10 mouse cellular contexts compared by ENCODE assay signal in genomic region chr11:74575940-74576339, GRCm38 (mm10). TPM values are rescaled to one million over a fixed set of nuclear protein-coding genes. Genes with fewer than 3 reads are reported as not detected.
DNase-seq lines count a peak whose midpoint lies in the region; ATAC-seq lines count a peak whose summit lies in the region.
"Had no signal": no experiment of that assay in that cellular context is flagged by ENCODE, and none has a peak within 500 bp of the region (broad histone marks: within the 10 kb centered on the region; RNA-seq: fewer than 3 reads in every experiment).

No protein-coding gene starts in this region.

- H3K4me1 ChIP-seq in forebrain, embryonic 10.5 days, result peaks cover 13% of the 10 kb centered on the region
- H3K4me1 ChIP-seq in forebrain, embryonic 11.5 days (replicated peaks; ENCODE audit: control insufficient read depth, insufficient read depth, low read length), result no peaks in the 10 kb centered on the region
- H3K4me1 ChIP-seq in hindbrain, embryonic 11.5 days (replicated peaks; ENCODE audit: control insufficient read depth, insufficient read depth, low read length), result no peaks in the 10 kb centered on the region
- H3K4me1 ChIP-seq: kidney, embryonic 15.5 days had no signal

- no peak overlapping the region for H3K9ac ChIP-seq in forebrain, embryonic 11.5 days (ENCODE audit: low read length)
- no peak overlapping the region for H3K9ac ChIP-seq in hindbrain, embryonic 11.5 days (ENCODE audit: low read depth, low read length)
- H3K9ac ChIP-seq: kidney, embryonic 15.5 days had no signal

- WGBS in forebrain, embryonic 10.5 days, result 91% methylated on average over 3 of the region's 3 CpGs
- 70% methylated on average over 3 of the region's 3 CpGs for WGBS in forebrain, embryonic 11.5 days
- 76% methylated on average over 3 of the region's 3 CpGs for WGBS in hindbrain, embryonic 11.5 days

- H3K4me3 ChIP-seq in forebrain, embryonic 10.5 days, result no peak overlapping the region
- H3K4me3 ChIP-seq in forebrain, embryonic 11.5 days (ENCODE audit: low read depth, low read length), result no peak overlapping the region
- H3K4me3 ChIP-seq in hindbrain, embryonic 11.5 days (ENCODE audit: low read depth, low read length), result no peak overlapping the region
- H3K4me3 ChIP-seq: kidney, embryonic 15.5 days had no signal

- ATAC-seq in forebrain, embryonic 11.5 days (replicated peaks; ENCODE audit: low FRiP score), result no peak
- ATAC-seq in hindbrain, embryonic 11.5 days (ENCODE audit: low FRiP score), result no peak
- ATAC-seq: midbrain, embryonic 16.5 days had no signal

- no peaks in the 10 kb centered on the region for H3K36me3 ChIP-seq in forebrain, embryonic 10.5 days (replicated peaks)
- H3K36me3 ChIP-seq in forebrain, embryonic 11.5 days (ENCODE audit: control insufficient read depth, insufficient read depth, low read length), result no peaks in the 10 kb centered on the region
- H3K36me3 ChIP-seq in hindbrain, embryonic 11.5 days (ENCODE audit: control insufficient read depth, insufficient read depth, low read length), result no peaks in the 10 kb centered on the region
- H3K36me3 ChIP-seq: kidney, embryonic 15.5 days had no signal

- H3K4me2 ChIP-seq in forebrain, embryonic 11.5 days (ENCODE audit: low read depth, low read length, severe bottlenecking), result no peak overlapping the region
- no peak overlapping the region for H3K4me2 ChIP-seq in hindbrain, embryonic 11.5 days (replicated peaks; ENCODE audit: low read depth, low read length)
- H3K4me2 ChIP-seq: kidney, embryonic 15.5 days had no signal

- H3K9me3 ChIP-seq in forebrain, embryonic 10.5 days, result no peaks in the 10 kb centered on the region
- H3K9me3 ChIP-seq in forebrain, embryonic 11.5 days (ENCODE audit: control insufficient read depth, low read length), result no peaks in the 10 kb centered on the region
- H3K9me3 ChIP-seq in hindbrain, embryonic 11.5 days (ENCODE audit: control insufficient read depth, low read length), result no peaks in the 10 kb centered on the region
- H3K9me3 ChIP-seq: kidney, embryonic 15.5 days had no signal

- H3K27me3 ChIP-seq in forebrain, embryonic 10.5 days (ENCODE audit: poor library complexity, severe bottlenecking), result no peaks in the 10 kb centered on the region
- no peaks in the 10 kb centered on the region for H3K27me3 ChIP-seq in forebrain, embryonic 11.5 days (ENCODE audit: control insufficient read depth, insufficient read depth, low read length)
- no peaks in the 10 kb centered on the region for H3K27me3 ChIP-seq in hindbrain, embryonic 11.5 days (ENCODE audit: control insufficient read depth, insufficient read depth, low read length)
- H3K27me3 ChIP-seq: kidney, embryonic 15.5 days had no signal

- 0 out of 2 replicates have a peak overlapping the region, but pooled peaks have one; percentile 12 for H3K27ac ChIP-seq in forebrain, embryonic 10.5 days
- H3K27ac ChIP-seq in forebrain, embryonic 11.5 days (ENCODE audit: low read depth, low read length), result no peak overlapping the region
- H3K27ac ChIP-seq in hindbrain, embryonic 11.5 days (ENCODE audit: low read depth, low read length), result no peak overlapping the region
- H3K27ac ChIP-seq: kidney, embryonic 15.5 days had no signal

- DNase-seq in forebrain, embryonic 10.5 days (ENCODE audit: extremely low spot score, low spot score), result no peak
- no peak for DNase-seq in forebrain, embryonic 11.5 days (ENCODE audit: low spot score)
- DNase-seq in retina, postnatal 1 day, result peak; percentile 51
- DNase-seq in retina, embryonic 14.5 days (ENCODE audit: low spot score), result no peak
- peak; percentile 33 for DNase-seq in lung, postnatal 10 days
- DNase-seq in spleen, postnatal 36 days (ENCODE audit: low spot score in 2 of 2), result peak; percentile 52 to 71
- DNase-seq in adipocyte (ENCODE audit: low spot score), result no peak
- DNase-seq in hindbrain, embryonic 11.5 days (ENCODE audit: low spot score), result no peak

RNA-seq across cellular contexts. Expression of gene Rap1gap2, which starts 34.8 kb away (rescaled TPM):
- 0.66 and 0.75 TPM in 2 replicates for polyA plus RNA-seq in forebrain, embryonic 10.5 days (2016; fragmentation: Nextera tagmentation; extraction: Ambion mirVana)
- polyA plus RNA-seq in forebrain, embryonic 11.5 days (2014; fragmentation: Nextera tagmentation; extraction: Ambion mirVana), result 1.3 and 1.8 TPM in 2 replicates
- polyA plus RNA-seq in hindbrain, embryonic 11.5 days (2014; fragmentation: Nextera tagmentation; extraction: Ambion mirVana), result 2.7 and 3.1 TPM in 2 replicates

RNA-seq across cellular contexts. Expression of gene Ccdc92b, which starts 43.5 kb away (rescaled TPM):
- polyA plus RNA-seq in forebrain, embryonic 10.5 days (2016; fragmentation: Nextera tagmentation; extraction: Ambion mirVana), result 0.41 and 0.72 TPM in 2 replicates
- 1.5 and 2.0 TPM in 2 replicates for polyA plus RNA-seq in forebrain, embryonic 11.5 days (2014; fragmentation: Nextera tagmentation; extraction: Ambion mirVana)
- 1.2 and 1.7 TPM in 2 replicates for polyA plus RNA-seq in hindbrain, embryonic 11.5 days (2014; fragmentation: Nextera tagmentation; extraction: Ambion mirVana)

Comparison
In these comparisons a context has a peak if more than half of its experiments do, and no peak if none do; other contexts are left out.
1. DNase-seq: peak in retina, postnatal 1 day (single experiment), lung, postnatal 10 days (single experiment) and spleen, postnatal 36 days (2 of 2); none in forebrain, embryonic 10.5 days (single experiment), forebrain, embryonic 11.5 days (single experiment), retina, embryonic 14.5 days (single experiment), adipocyte (single experiment) and hindbrain, embryonic 11.5 days (single experiment).